ENCODE assay signal across 14 mouse cellular contexts in genomic region chr15:97943356-97943755, GRCm38 (mm10). TPM values are rescaled to one million over a fixed set of nuclear protein-coding genes. Genes with fewer than 3 reads are reported as not detected.
DNase-seq lines count a peak whose midpoint lies in the region; ATAC-seq and TF ChIP-seq lines count a peak whose summit lies in the region.
"Had no signal": no experiment of that assay in that cellular context is flagged by ENCODE, and none has a peak within 500 bp of the region (broad histone marks: within the 10 kb centered on the region; RNA-seq: fewer than 3 reads in every experiment).

No protein-coding gene starts in this region.

- DNase-seq in testis, postnatal 10 days (ENCODE audit: low spot score), result peak; percentile 35
- DNase-seq in testis, postnatal 14 days (ENCODE audit: low spot score), result no peak
- DNase-seq in kidney, adult 9 months, result peak; percentile 96
- DNase-seq in kidney, postnatal 14 days, result peak; percentile 86
- no peak for DNase-seq in left cerebral cortex, adult 9 months (ENCODE audit: low spot score in 2 of 2)
- DNase-seq in cerebellum, adult 2 months, result no peak
- DNase-seq in spleen, postnatal 10 days (ENCODE audit: low spot score in 2 of 2), result no peak
- DNase-seq: adrenal gland, postnatal 25 days; cerebellum, adult 9-11 months; forebrain, postnatal 0 days; gastrocnemius, postnatal 36 days; thymus, postnatal 25 days had no signal

- no peak for TF ChIP-seq CTCF in cerebellum, adult 2 months (IDR thresholded peaks at IDR 0.05; ENCODE audit: borderline replicate concordance, insufficient read depth, low read depth, low read length)

- ATAC-seq in monocyte, adult 5-6 weeks (replicated peaks; ENCODE audit: insufficient number of reproducible peaks, low FRiP score, low TSS enrichment, poor library complexity, severe bottlenecking), result no peak
- ATAC-seq: CD4-positive, CD25-positive, alpha-beta regulatory T cell, adult 4 months; forebrain, postnatal 0 days had no signal

- TF ChIP-seq POLR2A in cerebellum, adult 2 months (IDR thresholded peaks at IDR 0.05; ENCODE audit: borderline replicate concordance, insufficient read depth, low read length), result no peak

- H3K4me3 ChIP-seq in cerebellum, adult 2 months (replicated peaks; ENCODE audit: insufficient read depth, low read depth, low read length), result no peak overlapping the region

- no peaks in the 10 kb centered on the region for H3K27me3 ChIP-seq in cerebellum, adult 2 months (ENCODE audit: control insufficient read depth, insufficient read depth, low read length)

- no peaks in the 10 kb centered on the region for H3K4me1 ChIP-seq in cerebellum, adult 2 months (ENCODE audit: control insufficient read depth, insufficient read depth, low read length)

- 86% methylated on average over 8 of the region's 8 CpGs for WGBS in cerebellum, adult 2 months

- H3K27ac ChIP-seq in cerebellum, adult 2 months (ENCODE audit: insufficient read depth, low read length), result no peak overlapping the region

RNA-seq across cellular contexts. Expression of gene Tmem106c, which starts 20.6 kb away (rescaled TPM):
- 4.1 to 9.3 TPM (median 4.1 TPM) in 3 replicates for total RNA-seq in monocyte, adult 5-6 weeks (2017)
- 74.1 and 74.5 TPM in 2 replicates for polyA plus RNA-seq in cerebellum, adult 2 months (2012; rRNA removed)

RNA-seq across cellular contexts. Expression of gene Vdr, which starts 32.9 kb away (rescaled TPM):
- total RNA-seq in monocyte, adult 5-6 weeks (2017), result 1.3 to 2.5 TPM in 2 of 3 replicates, not detected in the other
- 0.41 and 0.46 TPM in 2 replicates for polyA plus RNA-seq in cerebellum, adult 2 months (2012; rRNA removed)

Comparison
In these comparisons a context has a peak if more than half of its experiments do, and no peak if none do; other contexts are left out.
1. DNase-seq: peak in testis, postnatal 10 days (single experiment), kidney, adult 9 months (single experiment) and kidney, postnatal 14 days (single experiment); none in testis, postnatal 14 days (single experiment), left cerebral cortex, adult 9 months (0 of 2), cerebellum, adult 2 months (0 of 2) and spleen, postnatal 10 days (0 of 2).